Mouse (Mus musculus) lung, adult 2 months (tissue): Measurements from ENCODE around the gene Arid3c.
"Not testable (repeated sequence)": the region's sequence is repeated elsewhere in the genome, so short reads cannot be mapped to it uniquely, and the experiment has no call there.

Source experiments
- CTCF ChIP-seq: fragments of 200-500 bp; IDR thresholded peaks from 2 replicates; pipeline ENCODE4 v1.5.1; 2011; ENCODE audit warnings: mild to moderate bottlenecking, low read length, control low read depth; ENCODE audit not compliant: insufficient read depth
- POLR2A ChIP-seq: fragments of 200-500 bp; IDR thresholded peaks from 2 replicates; pipeline ENCODE4 v1.6.1; 2011; ENCODE audit warnings: low read depth, mild to moderate bottlenecking, control low read depth, low read length, borderline replicate concordance; ENCODE audit errors: extremely low read depth

DNA sequence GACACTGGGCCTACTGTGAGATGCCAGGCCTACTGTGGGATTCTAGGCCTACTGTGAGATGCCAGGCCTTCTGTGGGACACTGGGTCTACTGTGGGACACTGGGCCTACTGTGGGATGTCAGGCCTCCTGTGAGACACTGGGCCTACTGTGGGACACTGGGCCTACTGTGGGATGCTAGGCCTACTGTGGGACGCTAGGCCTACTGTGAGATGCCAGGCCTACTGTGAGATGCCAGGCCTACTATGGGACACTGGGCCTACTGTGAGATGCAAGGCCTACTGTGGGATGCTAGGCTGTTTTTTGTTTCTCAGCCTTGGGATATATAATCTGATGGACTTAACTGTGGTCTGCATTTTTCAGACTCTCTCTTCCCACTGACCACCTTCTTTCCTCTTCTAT lies 44.9 kb upstream of the Arid3c start:
- TF ChIP-seq CTCF, POLR2A: not testable (repeated sequence)
